Mouse (Mus musculus): ENCODE data around the gene Ankrd27. TPM values are rescaled to one million over a fixed set of nuclear protein-coding genes. Genes with fewer than 3 reads are reported as not detected.

Ankrd27 gene
- total and polyA plus RNA-seq, 3 experiments, result 49.0 to 103 (median 74.9) TPM

DNA sequence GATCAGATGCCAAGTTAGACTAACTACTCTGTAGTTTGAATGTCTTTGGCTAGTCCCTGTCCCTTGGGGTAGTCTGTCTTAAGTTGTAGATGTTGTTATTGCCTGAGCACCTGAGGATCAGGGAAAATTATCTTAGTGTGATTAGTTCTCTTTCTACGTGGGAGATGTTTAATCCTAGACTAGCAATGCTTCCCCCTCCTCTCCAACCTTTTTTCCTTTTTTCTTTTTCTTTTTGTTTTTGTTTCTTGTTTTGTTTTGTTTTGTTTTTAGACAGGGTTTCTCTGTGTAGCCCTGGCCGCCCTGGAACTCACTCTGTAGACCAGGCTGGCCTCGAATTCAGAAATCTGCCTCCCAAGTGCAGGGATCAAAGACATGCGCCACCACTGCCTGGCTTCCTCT, 29.8 kb upstream of the Ankrd27 start, which contains the start of gene Nudt19:
Gene Nudt19 (minus strand): TSS at position 100 of the 399 bp plus-strand sequence.
- Histone ChIP-seq H3K4me1 (ENCODE audit: control insufficient read depth in 1 of 2, insufficient read depth in 2 of 2, low read length in 2 of 2) (peaks cover 14 to 41% of the 10 kb centered on the region in 2 experiments), H3K9me3 (replicated peaks; ENCODE audit: insufficient read depth, low read length) (no peaks in the 10 kb centered on the region), H3K27ac (ENCODE audit: control insufficient read depth, low read depth, low read length) (peak within 1 kb of the TSS; percentile 87), H3K9ac (ENCODE audit: control insufficient read depth, low read depth, low read length, poor library complexity, severe bottlenecking) (peak within 1 kb of the TSS; percentile 94), H3K79me2 (ENCODE audit: control insufficient read depth, insufficient read depth, low read length, poor library complexity) (peaks cover 15% of the 10 kb centered on the region), H3K4me3 (ENCODE audit: control insufficient read depth in 1 of 2, insufficient read depth in 1 of 2, low read depth in 2 of 2, low read length in 2 of 2) (peak within 1 kb of the TSS; percentile 78 to 83), H3K36me3 (ENCODE audit: control insufficient read depth in 1 of 2, insufficient read depth in 2 of 2, low read length in 2 of 2) (peaks cover 2 to 42% of the 10 kb centered on the region in 2 experiments; a peak in 3 of 4 replicates), H3K27me3 (ENCODE audit: control insufficient read depth in 1 of 2, insufficient read depth in 2 of 2, low read length in 2 of 2) (no peaks in the 10 kb centered on the region)
- TF ChIP-seq EP300 (IDR thresholded peaks at IDR 0.05; ENCODE audit: low read depth in 1 of 2, low read length in 2 of 2) (0 out of 4 replicates have a peak, but pooled peaks of 1 of the 2 experiments have one; percentile 4), HCFC1 (IDR thresholded peaks at IDR 0.05; ENCODE audit: low read depth, low read length) (no peak), POLR2A (IDR thresholded peaks at IDR 0.05; ENCODE audit: control insufficient read depth in 1 of 2, insufficient read depth in 1 of 2, low read depth in 1 of 2, low read length in 2 of 2, poor library complexity in 1 of 2) (no peak)
- no peak for DNase-seq (ENCODE audit: low read depth, low spot score)

DNA sequence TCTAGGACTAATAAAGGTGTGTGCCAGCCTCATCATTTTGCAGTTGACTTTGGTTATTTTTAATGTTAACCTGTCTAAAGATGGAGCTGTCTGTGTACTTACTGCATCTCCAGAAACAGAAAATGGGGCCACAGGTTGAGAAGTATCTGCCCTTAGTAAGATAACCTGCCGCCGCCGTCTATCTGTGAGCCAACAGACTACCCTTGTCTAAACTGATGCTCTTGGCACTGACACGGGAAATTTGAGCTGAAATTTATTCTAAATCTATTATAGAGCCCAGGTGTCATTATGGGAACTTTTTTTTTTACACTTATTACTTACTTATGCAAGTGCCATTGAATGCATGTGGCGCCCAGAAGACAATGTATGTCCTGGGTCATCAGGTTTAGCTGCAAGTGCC, 29.1 kb upstream of the Ankrd27 start:
- H3K36me3 ChIP-seq (ENCODE audit: control insufficient read depth in 1 of 2, insufficient read depth in 2 of 2, low read length in 2 of 2), result peaks cover 0 to 42% of the 10 kb centered on the region in 2 experiments; a peak in 2 of 4 replicates
- H3K9ac ChIP-seq (ENCODE audit: control insufficient read depth, low read depth, low read length, poor library complexity, severe bottlenecking), result peak overlapping the region; percentile 94
- H3K27me3 ChIP-seq (ENCODE audit: control insufficient read depth in 1 of 2, insufficient read depth in 2 of 2, low read length in 2 of 2), result no peaks in the 10 kb centered on the region
- peak overlapping the region in 1 of 2 experiments; percentile 78; a peak in 2 of 4 replicates for H3K4me3 ChIP-seq (ENCODE audit: control insufficient read depth in 1 of 2, insufficient read depth in 1 of 2, low read depth in 2 of 2, low read length in 2 of 2)
- peaks cover 14 to 41% of the 10 kb centered on the region in 2 experiments for H3K4me1 ChIP-seq (ENCODE audit: control insufficient read depth in 1 of 2, insufficient read depth in 2 of 2, low read length in 2 of 2)
- H3K9me3 ChIP-seq (replicated peaks; ENCODE audit: insufficient read depth, low read length), result no peaks in the 10 kb centered on the region
- TF ChIP-seq GATA1 (IDR thresholded peaks at IDR 0.05; ENCODE audit: low read depth, low read length), result peak; percentile 78
- no peak for TF ChIP-seq KAT2A (conservative IDR thresholded peaks at IDR 0.05; ENCODE audit: low read depth, low read length)
- TF ChIP-seq POLR2AphosphoS2 (IDR thresholded peaks at IDR 0.05; ENCODE audit: low read length), result no peak
- peak; percentile 71; the same call in 1 of the 2 replicates for TF ChIP-seq RCOR1 (IDR thresholded peaks at IDR 0.05; ENCODE audit: low read depth, low read length)
- TF ChIP-seq CHD1 (IDR thresholded peaks at IDR 0.05; ENCODE audit: low read depth, low read length), result no peak
- no peak for TF ChIP-seq POLR2A (IDR thresholded peaks at IDR 0.05; ENCODE audit: control insufficient read depth in 1 of 2, insufficient read depth in 1 of 2, low read depth in 1 of 2, low read length in 2 of 2, poor library complexity in 1 of 2)
- no peak for TF ChIP-seq SIN3A (IDR thresholded peaks at IDR 0.05; ENCODE audit: low read length)
- no peak for TF ChIP-seq JUND (IDR thresholded peaks at IDR 0.05; ENCODE audit: low read depth, low read length)
- no peak for TF ChIP-seq MAX (IDR thresholded peaks at IDR 0.05; ENCODE audit: low read length)
- TF ChIP-seq MAFK (IDR thresholded peaks at IDR 0.05; ENCODE audit: borderline replicate concordance, low read depth, low read length), result no peak
- no peak for TF ChIP-seq ZKSCAN1 (IDR thresholded peaks at IDR 0.05; ENCODE audit: low read depth, low read length)
- peak; percentile 94 for TF ChIP-seq TCF12 (IDR thresholded peaks at IDR 0.05; ENCODE audit: low read depth, low read length)
- TF ChIP-seq MEF2A (IDR thresholded peaks at IDR 0.05; ENCODE audit: extremely low read depth, insufficient replicate concordance, low read depth, low read length, poor library complexity, severe bottlenecking), result no peak
- TF ChIP-seq TAL1 (IDR thresholded peaks at IDR 0.05; ENCODE audit: low read length), result peak; percentile 76
- no peak for TF ChIP-seq E2F4 (IDR thresholded peaks at IDR 0.05; ENCODE audit: borderline replicate concordance, low read depth, low read length)
- peak; percentile 84 to 93 for TF ChIP-seq EP300 (IDR thresholded peaks at IDR 0.05; ENCODE audit: low read depth in 1 of 2, low read length in 2 of 2)
- TF ChIP-seq CTCF (IDR thresholded peaks at IDR 0.05 in 2 of 3, conservative IDR thresholded peaks at IDR 0.05 in 1 of 3; ENCODE audit: control insufficient read depth in 1 of 3, insufficient read depth in 1 of 3, low read depth in 2 of 3, low read length in 3 of 3, poor library complexity in 1 of 3, severe bottlenecking in 1 of 3), result no peak
- TF ChIP-seq CHD2 (IDR thresholded peaks at IDR 0.05; ENCODE audit: low read length), result no peak
- TF ChIP-seq ETS1 (IDR thresholded peaks at IDR 0.05; ENCODE audit: low read depth, low read length), result peak; percentile 77
- no peak for TF ChIP-seq GABPA (IDR thresholded peaks at IDR 0.05; ENCODE audit: low read depth, low read length)
- no peak for TF ChIP-seq USF2 (IDR thresholded peaks at IDR 0.05; ENCODE audit: borderline replicate concordance in 1 of 2, insufficient read depth in 1 of 2, low read depth in 1 of 2, low read length in 2 of 2)
- TF ChIP-seq MAZ (IDR thresholded peaks at IDR 0.05; ENCODE audit: low read depth, low read length), result no peak
- TF ChIP-seq NRF1 (IDR thresholded peaks at IDR 0.05; ENCODE audit: insufficient read depth, low read depth, low read length, poor library complexity, severe bottlenecking), result no peak
- TF ChIP-seq ZNF384 (IDR thresholded peaks at IDR 0.05; ENCODE audit: low read depth, low read length), result peak; percentile 64
- no peak for TF ChIP-seq NELFE (IDR thresholded peaks at IDR 0.05; ENCODE audit: low read depth, low read length)
- no peak for TF ChIP-seq ZMIZ1 (IDR thresholded peaks at IDR 0.05; ENCODE audit: low read depth, low read length)
- TF ChIP-seq MYB (IDR thresholded peaks at IDR 0.05; ENCODE audit: low read depth, low read length), result peak; percentile 64; the same call in 1 of the 2 replicates
- 0 out of 2 replicates have a peak, but pooled peaks have one; percentile 6 for TF ChIP-seq HCFC1 (IDR thresholded peaks at IDR 0.05; ENCODE audit: low read depth, low read length)
- no peak for TF ChIP-seq POLR2AphosphoS5 (IDR thresholded peaks at IDR 0.05; ENCODE audit: borderline replicate concordance, low read depth, low read length)
- peaks cover 15% of the 10 kb centered on the region for H3K79me2 ChIP-seq (ENCODE audit: control insufficient read depth, insufficient read depth, low read length, poor library complexity)
- H3K27ac ChIP-seq (ENCODE audit: control insufficient read depth, low read depth, low read length), result peak overlapping the region; percentile 87
- DNase-seq (ENCODE audit: low read depth, low spot score), result peak; percentile 80
